Mouse (Mus musculus): ENCODE data around the gene Plekhb2. TPM values are rescaled to one million over a fixed set of nuclear protein-coding genes. Genes with fewer than 3 reads are reported as not detected.

The Plekhb2 gene
- total RNA-seq, 1 experiment from 2014 or later = 23.7 TPM

DNA sequence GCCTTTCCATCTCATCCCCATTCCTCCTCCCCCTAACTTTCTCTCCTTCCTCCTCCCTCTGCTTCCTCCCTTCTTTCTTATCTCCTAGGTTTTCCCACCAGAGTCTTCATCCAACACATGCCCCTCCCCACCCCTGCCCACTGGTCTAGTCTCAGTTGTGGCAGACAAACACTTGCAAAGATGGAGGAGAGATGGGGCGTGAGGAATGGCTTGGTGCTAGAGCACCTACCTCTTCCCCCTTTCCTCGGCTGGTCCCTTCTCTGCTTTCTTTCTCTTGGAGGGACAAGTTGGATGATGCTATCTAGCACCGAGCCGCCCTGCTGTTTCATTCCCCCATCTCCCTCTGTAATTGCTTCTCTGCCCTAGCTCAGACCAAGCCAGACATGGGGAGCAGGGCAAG is 43.6 kb downstream of the Plekhb2 start:
- ATAC-seq (replicated peaks in 1 of 2; ENCODE audit: insufficient read depth in 1 of 2, low FRiP score in 2 of 2, low TSS enrichment in 1 of 2, low read depth in 1 of 2, poor library complexity in 2 of 2, severe bottlenecking in 2 of 2) = no peak

DNA sequence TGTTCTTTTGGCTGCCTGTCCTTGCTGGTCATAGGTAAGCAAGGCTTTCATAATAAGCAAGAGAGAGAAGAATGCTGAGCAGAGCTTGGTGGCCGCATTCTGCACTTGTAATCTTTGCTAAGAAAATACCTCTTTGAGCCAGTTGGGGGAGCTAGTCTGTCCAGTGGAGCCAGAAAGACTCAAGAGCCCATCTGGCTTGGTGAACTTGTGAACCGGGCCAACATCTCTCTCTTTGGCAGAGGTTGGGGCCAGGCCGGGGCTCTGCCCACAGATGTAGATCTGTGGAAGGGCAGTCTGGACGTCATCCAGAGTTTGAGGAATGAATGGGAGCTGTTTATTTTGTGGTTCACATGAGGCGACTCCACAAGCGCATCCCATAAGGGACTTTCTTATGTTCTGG is 44.1 kb downstream of the Plekhb2 start:
- no peak for ATAC-seq (replicated peaks in 1 of 2; ENCODE audit: insufficient read depth in 1 of 2, low FRiP score in 2 of 2, low TSS enrichment in 1 of 2, low read depth in 1 of 2, poor library complexity in 2 of 2, severe bottlenecking in 2 of 2)

DNA sequence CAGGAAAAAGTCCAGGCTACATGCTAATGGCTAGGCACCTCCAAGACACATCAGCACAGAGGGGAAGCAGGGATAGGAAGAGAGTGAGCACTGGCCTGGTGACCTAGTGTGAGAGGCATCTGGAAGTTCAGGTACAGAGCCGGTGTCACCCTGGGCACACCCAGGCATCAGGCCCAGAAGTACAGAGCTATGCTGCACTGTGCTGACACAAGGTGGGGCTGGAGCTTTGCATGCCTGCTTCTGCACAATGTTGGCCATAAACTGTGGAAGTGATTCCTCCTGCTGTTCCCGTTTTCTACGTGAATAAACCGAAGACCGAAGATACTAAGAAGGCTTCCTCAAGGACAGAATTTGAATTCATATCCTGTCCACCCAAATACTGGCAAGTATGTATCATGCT is 46.3 kb downstream of the Plekhb2 start:
- no peak for ATAC-seq (replicated peaks in 1 of 2; ENCODE audit: insufficient read depth in 1 of 2, low FRiP score in 2 of 2, low TSS enrichment in 1 of 2, low read depth in 1 of 2, poor library complexity in 2 of 2, severe bottlenecking in 2 of 2)

DNA sequence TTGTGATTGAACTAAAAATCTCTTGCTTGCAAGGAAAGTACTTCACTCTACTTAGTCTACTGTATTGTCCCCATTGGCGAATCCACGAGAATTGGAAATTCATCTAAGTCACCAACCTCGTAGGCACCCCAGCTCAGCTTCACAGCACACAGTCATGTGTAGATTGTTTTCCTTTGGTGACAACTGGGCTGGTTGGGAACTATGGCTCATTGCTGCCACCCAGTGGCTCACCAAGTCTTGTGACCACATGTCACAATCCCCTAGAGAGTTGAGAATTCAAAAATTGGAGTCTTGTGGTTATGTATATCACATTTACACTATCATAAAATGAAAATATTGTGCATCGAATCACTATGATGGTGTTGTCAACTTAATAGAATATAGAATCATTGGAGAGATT is 47.1 kb downstream of the Plekhb2 start:
- ATAC-seq (replicated peaks in 1 of 2; ENCODE audit: insufficient read depth in 1 of 2, low FRiP score in 2 of 2, low TSS enrichment in 1 of 2, low read depth in 1 of 2, poor library complexity in 2 of 2, severe bottlenecking in 2 of 2) = peak; percentile 73 to 80; a peak in 3 of 4 replicates

GRCm38 (mm10) chr1:34928656-34929055 is 78.9 kb downstream of the Plekhb2 start:
- ATAC-seq (replicated peaks in 1 of 2; ENCODE audit: insufficient read depth in 1 of 2, low FRiP score in 2 of 2, low TSS enrichment in 1 of 2, low read depth in 1 of 2, poor library complexity in 2 of 2, severe bottlenecking in 2 of 2) = no peak

Other genes starting within 250 kb of the Plekhb2 start
- 83.2 and 94.6 TPM in 2 replicates for gene Fam168b, start 6.9 kb upstream of the Plekhb2 start, total RNA-seq (2017)